20 mouse cellular contexts compared by ENCODE assay signal in the genomic region with DNA sequence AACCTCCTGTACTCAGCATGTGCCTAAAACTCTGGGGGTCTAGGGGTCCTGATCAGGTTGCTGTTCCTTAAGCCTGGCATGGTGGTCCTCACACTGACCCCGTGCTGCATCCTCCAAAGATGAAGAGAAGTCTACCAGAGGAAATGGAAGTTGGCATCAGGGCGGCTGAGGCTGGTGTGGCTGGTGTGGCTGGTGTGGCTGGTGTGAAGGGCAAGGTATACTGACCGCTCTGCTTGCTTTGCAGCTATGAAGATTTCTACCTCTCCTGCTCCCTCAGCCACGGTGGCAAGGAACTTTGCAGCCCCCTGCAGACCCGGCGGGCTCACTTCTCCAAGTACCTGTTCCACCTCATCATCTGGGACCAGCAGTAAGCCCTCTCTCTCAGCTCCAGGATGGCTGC. TPM values are rescaled to one million over a fixed set of nuclear protein-coding genes. Genes with fewer than 3 reads are reported as not detected.
DNase-seq lines count a peak whose midpoint lies in the region; ATAC-seq and TF ChIP-seq lines count a peak whose summit lies in the region.
"Had no signal": no experiment of that assay in that cellular context is flagged by ENCODE, and none has a peak within 500 bp of the region (broad histone marks: within the 10 kb centered on the region; RNA-seq: fewer than 3 reads in every experiment).

No protein-coding gene starts in this region.

- H3K9ac ChIP-seq in midbrain, embryonic 12.5 days (replicated peaks): 0 out of 2 replicates have a peak overlapping the region, but pooled peaks have one; percentile 28
- no peak overlapping the region for H3K9ac ChIP-seq in midbrain, embryonic 15.5 days
- no peak overlapping the region for H3K9ac ChIP-seq in forebrain, embryonic 14.5 days (ENCODE audit: low read length)
- H3K9ac ChIP-seq in hindbrain, postnatal 0 days (replicated peaks; ENCODE audit: low read length): no peak overlapping the region
- H3K9ac ChIP-seq: heart, embryonic 15.5 days; liver, embryonic 14.5 days had no signal

- TF ChIP-seq CTCF in hindbrain, postnatal 0 days (IDR thresholded peaks at IDR 0.05; ENCODE audit: low read depth): no peak

- ATAC-seq in midbrain, embryonic 12.5 days (ENCODE audit: low FRiP score, low read depth): no peak
- no peak for ATAC-seq in midbrain, embryonic 15.5 days (replicated peaks)
- no peak for ATAC-seq in forebrain, embryonic 14.5 days
- ATAC-seq in hindbrain, postnatal 0 days: no peak
- ATAC-seq: activated CD4-positive, CD25-positive, alpha-beta regulatory T cell, adult 4 months had no signal

- DNase-seq in embryonic facial prominence, embryonic 10.5 days (ENCODE audit: low spot score): no peak
- no peak for DNase-seq in forebrain, embryonic 14.5 days (ENCODE audit: low spot score)
- DNase-seq in hindbrain, postnatal 0 days (ENCODE audit: low spot score): no peak
- DNase-seq in kidney, adult 11 months: no peak
- DNase-seq in cerebellum, postnatal 36 days: no peak
- DNase-seq in cerebellum, adult 18-20 months: no peak
- DNase-seq: adrenal gland, postnatal 10 days; gastrocnemius, postnatal 25 days; kidney, adult 18-20 months; kidney, postnatal 10 days; layer of hippocampus, postnatal 36 days; right cerebral cortex, postnatal 14 days had no signal

- no peaks in the 10 kb centered on the region for H3K9me3 ChIP-seq in midbrain, embryonic 12.5 days
- no peaks in the 10 kb centered on the region for H3K9me3 ChIP-seq in midbrain, embryonic 15.5 days
- no peaks in the 10 kb centered on the region for H3K9me3 ChIP-seq in embryonic facial prominence, embryonic 10.5 days
- H3K9me3 ChIP-seq in forebrain, embryonic 14.5 days (replicated peaks; ENCODE audit: control insufficient read depth, low read length): no peaks in the 10 kb centered on the region
- no peaks in the 10 kb centered on the region for H3K9me3 ChIP-seq in hindbrain, postnatal 0 days (ENCODE audit: low read length)
- H3K9me3 ChIP-seq: G1E; heart, embryonic 15.5 days had no signal

- peaks cover 64% of the 10 kb centered on the region for H3K36me3 ChIP-seq in midbrain, embryonic 12.5 days
- H3K36me3 ChIP-seq in midbrain, embryonic 15.5 days (replicated peaks): peaks cover 7% of the 10 kb centered on the region; the same call in 1 of the 2 replicates
- H3K36me3 ChIP-seq in embryonic facial prominence, embryonic 10.5 days (replicated peaks): peaks cover 94% of the 10 kb centered on the region
- H3K36me3 ChIP-seq in forebrain, embryonic 14.5 days (ENCODE audit: control insufficient read depth, insufficient read depth, low read length): peaks cover 62% of the 10 kb centered on the region
- H3K36me3 ChIP-seq in hindbrain, postnatal 0 days (ENCODE audit: insufficient read depth, low read length): peaks cover 14% of the 10 kb centered on the region
- H3K36me3 ChIP-seq: G1E had no signal

- H3K4me3 ChIP-seq in midbrain, embryonic 12.5 days: no peak overlapping the region
- no peak overlapping the region for H3K4me3 ChIP-seq in midbrain, embryonic 15.5 days
- H3K4me3 ChIP-seq in embryonic facial prominence, embryonic 10.5 days: no peak overlapping the region
- H3K4me3 ChIP-seq in forebrain, embryonic 14.5 days (ENCODE audit: low read depth, low read length): no peak overlapping the region
- H3K4me3 ChIP-seq in hindbrain, postnatal 0 days (ENCODE audit: low read length): no peak overlapping the region
- H3K4me3 ChIP-seq: heart, embryonic 15.5 days had no signal

- H3K4me2 ChIP-seq in midbrain, embryonic 12.5 days (replicated peaks): no peak overlapping the region
- no peak overlapping the region for H3K4me2 ChIP-seq in midbrain, embryonic 15.5 days
- no peak overlapping the region for H3K4me2 ChIP-seq in forebrain, embryonic 14.5 days (ENCODE audit: low read length)
- H3K4me2 ChIP-seq in hindbrain, postnatal 0 days (ENCODE audit: low read depth, low read length): no peak overlapping the region
- H3K4me2 ChIP-seq: heart, embryonic 15.5 days had no signal

- no peaks in the 10 kb centered on the region for H3K27me3 ChIP-seq in midbrain, embryonic 12.5 days
- H3K27me3 ChIP-seq in midbrain, embryonic 15.5 days (replicated peaks): no peaks in the 10 kb centered on the region
- H3K27me3 ChIP-seq in embryonic facial prominence, embryonic 10.5 days (replicated peaks; ENCODE audit: low read depth, poor library complexity, severe bottlenecking): no peaks in the 10 kb centered on the region
- H3K27me3 ChIP-seq in forebrain, embryonic 14.5 days (replicated peaks; ENCODE audit: control insufficient read depth, insufficient read depth, low read length): no peaks in the 10 kb centered on the region
- H3K27me3 ChIP-seq in hindbrain, postnatal 0 days (ENCODE audit: insufficient read depth, low read length): no peaks in the 10 kb centered on the region
- H3K27me3 ChIP-seq: heart, embryonic 15.5 days had no signal

- 36% methylated on average over 6 of the region's 6 CpGs for WGBS in midbrain, embryonic 12.5 days
- WGBS in midbrain, embryonic 15.5 days: 36% methylated on average over 6 of the region's 6 CpGs
- WGBS in embryonic facial prominence, embryonic 10.5 days: 54% methylated on average over 6 of the region's 6 CpGs
- WGBS in forebrain, embryonic 14.5 days: 35% methylated on average over 6 of the region's 6 CpGs
- 31% methylated on average over 6 of the region's 6 CpGs for WGBS in hindbrain, postnatal 0 days

- peak overlapping the region; percentile 96 for H3K27ac ChIP-seq in midbrain, embryonic 12.5 days (replicated peaks)
- H3K27ac ChIP-seq in midbrain, embryonic 15.5 days: no peak overlapping the region
- peak overlapping the region; percentile 83 for H3K27ac ChIP-seq in embryonic facial prominence, embryonic 10.5 days (replicated peaks)
- H3K27ac ChIP-seq in forebrain, embryonic 14.5 days (ENCODE audit: low read depth, low read length): peak overlapping the region; percentile 96
- peak overlapping the region; percentile 70; the same call in 1 of the 2 replicates for H3K27ac ChIP-seq in hindbrain, postnatal 0 days
- H3K27ac ChIP-seq: heart, embryonic 15.5 days; liver, embryonic 14.5 days; macrophage; stomach, postnatal 0 days had no signal

- H3K4me1 ChIP-seq in midbrain, embryonic 12.5 days: peaks cover 59% of the 10 kb centered on the region
- peaks cover 10% of the 10 kb centered on the region for H3K4me1 ChIP-seq in midbrain, embryonic 15.5 days
- peaks cover 58% of the 10 kb centered on the region for H3K4me1 ChIP-seq in embryonic facial prominence, embryonic 10.5 days
- H3K4me1 ChIP-seq in forebrain, embryonic 14.5 days (ENCODE audit: control insufficient read depth, insufficient read depth, low read length): peaks cover 20% of the 10 kb centered on the region
- H3K4me1 ChIP-seq in hindbrain, postnatal 0 days (ENCODE audit: insufficient read depth, low read length): peaks cover 14% of the 10 kb centered on the region; the same call in 1 of the 2 replicates

RNA-seq across cellular contexts. Expression of gene Pik3c2b, which starts 35.2 kb away (rescaled TPM):
- polyA plus RNA-seq in midbrain, embryonic 12.5 days (2016; fragmentation: Nextera tagmentation; extraction: Ambion mirVana): 21.3 and 21.7 TPM in 2 replicates
- 16.2 and 17.1 TPM in 2 replicates for polyA plus RNA-seq in midbrain, embryonic 15.5 days (2015; fragmentation: Nextera tagmentation; extraction: Ambion mirVana)
- 8.6 and 10.5 TPM in 2 replicates for polyA plus RNA-seq in embryonic facial prominence, embryonic 10.5 days (2016; fragmentation: Nextera tagmentation; extraction: Ambion mirVana)
- 9.6 and 11.6 TPM in 2 replicates for polyA plus RNA-seq in forebrain, embryonic 14.5 days (2014; fragmentation: Nextera tagmentation; extraction: Ambion mirVana)
- 20.7 and 23.0 TPM in 2 replicates for total RNA-seq in hindbrain, postnatal 0 days (2014; rRNA removed)
- 7.1 and 8.7 TPM in 2 replicates for polyA plus RNA-seq in hindbrain, postnatal 0 days (2015; fragmentation: Nextera tagmentation; extraction: Ambion mirVana)
- polyA plus RNA-seq: G1E had no signal

RNA-seq across cellular contexts. Expression of gene Ppp1r15b, which starts 50.2 kb away (rescaled TPM):
- 52.7 and 57.9 TPM in 2 replicates for polyA plus RNA-seq in midbrain, embryonic 12.5 days (2016; fragmentation: Nextera tagmentation; extraction: Ambion mirVana)
- 29.2 and 30.1 TPM in 2 replicates for polyA plus RNA-seq in midbrain, embryonic 15.5 days (2015; fragmentation: Nextera tagmentation; extraction: Ambion mirVana)
- polyA plus RNA-seq in embryonic facial prominence, embryonic 10.5 days (2016; fragmentation: Nextera tagmentation; extraction: Ambion mirVana): 49.4 and 57.3 TPM in 2 replicates
- 26.6 and 31.6 TPM in 2 replicates for polyA plus RNA-seq in forebrain, embryonic 14.5 days (2014; fragmentation: Nextera tagmentation; extraction: Ambion mirVana)
- total RNA-seq in hindbrain, postnatal 0 days (2014; rRNA removed): 37.4 and 46.9 TPM in 2 replicates
- polyA plus RNA-seq in hindbrain, postnatal 0 days (2015; fragmentation: Nextera tagmentation; extraction: Ambion mirVana): 15.9 and 17.0 TPM in 2 replicates

RNA-seq across cellular contexts. Expression of gene Mdm4, which starts 50.4 kb away (rescaled TPM):
- 50.1 and 56.4 TPM in 2 replicates for polyA plus RNA-seq in midbrain, embryonic 12.5 days (2016; fragmentation: Nextera tagmentation; extraction: Ambion mirVana)
- polyA plus RNA-seq in midbrain, embryonic 15.5 days (2015; fragmentation: Nextera tagmentation; extraction: Ambion mirVana): 44.3 and 45.4 TPM in 2 replicates
- polyA plus RNA-seq in embryonic facial prominence, embryonic 10.5 days (2016; fragmentation: Nextera tagmentation; extraction: Ambion mirVana): 37.7 and 41.4 TPM in 2 replicates
- 35.7 and 47.9 TPM in 2 replicates for polyA plus RNA-seq in forebrain, embryonic 14.5 days (2014; fragmentation: Nextera tagmentation; extraction: Ambion mirVana)
- 55.3 and 61.3 TPM in 2 replicates for total RNA-seq in hindbrain, postnatal 0 days (2014; rRNA removed)
- polyA plus RNA-seq in hindbrain, postnatal 0 days (2015; fragmentation: Nextera tagmentation; extraction: Ambion mirVana): 29.1 and 32.2 TPM in 2 replicates
